Mouse (Mus musculus) embryonic facial prominence, embryonic 14.5 days (tissue): Measurements from ENCODE around the gene Zfp882. TPM values are rescaled to one million over a fixed set of nuclear protein-coding genes. Genes with fewer than 3 reads are reported as not detected.
A peak's percentile ranks its signal among the peaks of the same experiment; 100 is the strongest.
"Not testable (repeated sequence)": the region's sequence is repeated elsewhere in the genome, so short reads cannot be mapped to it uniquely, and the experiment has no call there.

Experiments used
- ATAC-seq: fragments of 200-750 bp; cut with Nextera tagmentation; 2 replicates; pipeline ENCODE4 v1.8.0; 2017; ENCODE audit warnings: low read depth, moderate number of reproducible peaks, moderate TSS enrichment
- DNase-seq: peaks from one replicate; pipeline ENCODE4 v3.0.0-alpha.2; 2015; ENCODE audit warnings: low spot score
- H3K27ac ChIP-seq: fragments of 300-500 bp; sonication (generic); replicated peaks from 2 replicates; pipeline ENCODE4 v1.5.1; 2014; ENCODE audit warnings: low read depth, mild to moderate bottlenecking, low read length, moderate library complexity
- H3K27me3 ChIP-seq: fragments of 300-500 bp; sonication (generic); replicated peaks from 2 replicates; pipeline ENCODE4 v1.6.1; 2014; ENCODE audit warnings: low read length; ENCODE audit not compliant: control insufficient read depth, insufficient read depth
- H3K36me3 ChIP-seq: fragments of 300-500 bp; sonication (generic); 2 replicates; pipeline ENCODE4 v1.6.1; 2014; ENCODE audit warnings: low read length, mixed read lengths; ENCODE audit not compliant: control insufficient read depth, insufficient read depth
- H3K4me1 ChIP-seq: fragments of 300-500 bp; sonication (generic); 2 replicates; pipeline ENCODE4 v1.6.1; 2014; ENCODE audit warnings: antibody characterized with exemption, low read length; ENCODE audit not compliant: control insufficient read depth, insufficient read depth
- H3K4me2 ChIP-seq: fragments of 300-500 bp; sonication (generic); 2 replicates; pipeline ENCODE4 v1.6.1; 2014; ENCODE audit warnings: low read depth, mild to moderate bottlenecking, low read length, moderate library complexity, mixed read lengths
- H3K4me3 ChIP-seq: fragments of 300-500 bp; sonication (generic); 2 replicates; pipeline ENCODE4 v1.5.1; 2014; ENCODE audit warnings: low read depth, mild to moderate bottlenecking, low read length
- H3K9ac ChIP-seq: fragments of 300-500 bp; sonication (generic); 2 replicates; pipeline ENCODE4 v1.6.1; 2014; ENCODE audit warnings: low read depth, mild to moderate bottlenecking, low read length, moderate library complexity, mixed read lengths
- H3K9me3 ChIP-seq: fragments of 300-500 bp; sonication (generic); 2 replicates; pipeline ENCODE4 v1.6.1; 2016; ENCODE audit warnings: low read length; ENCODE audit not compliant: control insufficient read depth
- WGBS: fragments of 180-500 bp; shearing (Covaris S2); extraction: QIAGEN DNeasy Blood & Tissue Kit; methylation state at CpG from one replicate; pipeline ENCODE4 v1.1.7; 2014; 5-methylcytosine and 5-hydroxymethylcytosine counted together
- polyA plus RNA-seq: library from polyadenylated mRNA; unstranded; fragments of >200 nt; fragmentation: Nextera tagmentation; extraction: Ambion mirVana; gene quantifications from 2 replicates; pipeline ENCODE4 v1.2.1, GENCODE M21; 2014

The Zfp882 gene
- polyA plus RNA-seq, 1 experiment from 2014 or later = 3.9 TPM

DNA sequence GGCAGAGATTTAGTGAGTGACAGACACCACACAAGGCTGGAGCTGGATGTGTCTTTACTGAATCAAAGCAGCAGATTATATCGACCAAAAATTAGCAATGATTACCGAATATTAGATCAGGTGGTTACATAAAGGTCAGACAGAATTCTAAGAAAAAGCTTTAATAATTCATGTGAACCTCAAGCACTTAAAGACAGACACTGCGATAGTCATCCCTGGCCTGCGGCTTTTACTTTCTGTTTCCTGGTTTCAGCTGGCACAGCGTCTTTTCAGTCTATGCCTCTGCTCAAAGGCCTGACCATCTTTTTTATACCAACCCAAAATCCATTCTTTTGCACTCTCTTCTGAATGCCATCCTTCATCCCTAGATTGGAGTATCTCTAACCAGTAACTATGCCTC is 40.2 kb downstream of the Zfp882 start:
- Histone ChIP-seq H3K27me3 (no peaks in the 10 kb centered on the region), H3K4me1 (peaks cover 6% of the 10 kb centered on the region), H3K4me2 (no peak overlapping the region), H3K9ac (no peak overlapping the region), H3K27ac (no peak overlapping the region), H3K36me3 (no peaks in the 10 kb centered on the region), H3K9me3 (0 out of 2 replicates have a peak, but pooled peaks cover 4% of the 10 kb centered on the region), H3K4me3 (no peak overlapping the region)
- DNase-seq (no peak), ATAC-seq (no peak)
- WGBS = 86% methylated on average over 5 of the region's 5 CpGs

DNA sequence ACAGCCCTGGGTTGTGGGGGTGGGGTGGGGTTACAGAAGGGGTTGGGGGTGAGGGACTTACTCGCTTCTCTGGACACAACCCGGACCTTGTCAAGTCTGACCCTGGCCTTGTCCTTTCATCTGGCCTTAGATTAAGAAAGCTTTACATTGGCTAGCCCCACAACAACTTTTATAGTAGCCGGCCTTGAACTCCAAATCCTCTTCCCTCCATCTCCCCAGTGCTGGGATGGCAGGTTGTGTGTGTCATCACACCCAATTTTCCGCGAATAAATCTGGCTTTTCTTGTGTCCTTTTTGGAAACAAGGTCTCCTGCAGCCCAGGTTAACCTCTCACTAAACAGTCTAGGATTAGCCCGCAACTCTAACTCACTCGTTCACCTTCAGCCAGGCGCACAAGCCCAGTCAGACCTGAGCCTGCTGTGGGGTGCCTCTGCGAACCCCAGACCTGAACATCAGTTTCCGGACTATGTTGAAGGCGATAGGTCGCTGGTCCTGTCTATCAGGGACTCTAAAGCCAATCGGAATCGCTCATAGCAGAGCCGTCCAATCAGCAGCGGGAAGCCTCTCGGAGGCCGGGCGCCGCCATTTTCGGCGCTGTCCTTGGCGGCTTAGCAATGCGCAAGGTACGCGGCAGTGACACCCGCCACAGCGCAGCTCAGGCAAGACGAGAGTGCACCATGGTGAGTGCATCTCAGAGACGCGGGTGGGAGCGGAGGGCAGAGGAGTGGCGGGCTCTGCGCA is 42.2 kb downstream of the Zfp882 start, which contains the start of gene Zfp961:
Gene Zfp961, plus strand, starts transcription at position 557 of the 740 bp plus-strand sequence.
- ATAC-seq (peak; percentile 100), DNase-seq (peak; percentile 99)
- 4% methylated on average over 34 of the region's 34 CpGs for WGBS
- peaks cover 15% of the 10 kb centered on the region; the same call in 1 of the 2 replicates for H3K36me3 ChIP-seq
- no peaks in the 10 kb centered on the region for H3K27me3 ChIP-seq
- peaks cover 21% of the 10 kb centered on the region; the same call in 1 of the 2 replicates for H3K9me3 ChIP-seq
- H3K4me3 ChIP-seq = peak within 1 kb of the TSS; percentile 76
- H3K27ac ChIP-seq = peak within 1 kb of the TSS; percentile 80
- H3K9ac ChIP-seq = peak within 1 kb of the TSS; percentile 83
- peaks cover 6% of the 10 kb centered on the region for H3K4me1 ChIP-seq
- H3K4me2 ChIP-seq = peak within 1 kb of the TSS; percentile 69

DNA sequence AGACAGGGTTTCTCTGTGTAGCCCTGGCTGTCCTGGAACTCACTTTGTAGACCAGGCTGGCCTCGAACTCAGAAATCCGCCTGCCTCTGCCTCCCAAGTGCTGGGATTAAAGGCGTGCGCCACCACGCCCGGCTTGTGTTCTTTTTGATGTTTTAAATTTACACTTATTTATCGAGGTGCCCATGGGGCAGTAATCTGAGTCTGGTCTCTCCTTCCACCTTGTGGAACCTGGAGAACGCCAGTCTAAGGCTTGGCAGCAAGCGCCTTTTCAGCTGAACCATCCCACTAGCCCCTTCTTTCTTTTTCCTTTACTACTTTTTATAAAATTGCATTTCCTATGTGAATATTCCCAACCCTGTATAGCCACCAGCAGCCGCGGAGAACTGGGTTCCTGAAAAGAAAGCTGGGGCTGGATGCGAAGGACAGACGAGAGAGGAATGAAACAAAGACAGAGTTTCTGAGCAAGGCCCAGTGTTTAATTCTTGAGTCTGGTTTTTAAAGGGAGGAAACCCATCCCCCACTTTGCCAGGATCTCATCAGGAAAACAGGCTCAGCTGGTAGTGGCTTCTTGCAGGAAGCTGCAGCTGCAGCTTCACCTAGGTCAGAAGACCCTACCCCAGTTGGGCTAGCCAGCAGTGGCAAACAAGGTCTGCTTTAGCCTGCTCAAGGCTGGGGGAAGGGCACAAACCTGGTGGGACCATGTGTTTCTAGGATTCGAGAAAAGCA is 43.2 kb downstream of the Zfp882 start:
- ATAC-seq = no peak

DNA sequence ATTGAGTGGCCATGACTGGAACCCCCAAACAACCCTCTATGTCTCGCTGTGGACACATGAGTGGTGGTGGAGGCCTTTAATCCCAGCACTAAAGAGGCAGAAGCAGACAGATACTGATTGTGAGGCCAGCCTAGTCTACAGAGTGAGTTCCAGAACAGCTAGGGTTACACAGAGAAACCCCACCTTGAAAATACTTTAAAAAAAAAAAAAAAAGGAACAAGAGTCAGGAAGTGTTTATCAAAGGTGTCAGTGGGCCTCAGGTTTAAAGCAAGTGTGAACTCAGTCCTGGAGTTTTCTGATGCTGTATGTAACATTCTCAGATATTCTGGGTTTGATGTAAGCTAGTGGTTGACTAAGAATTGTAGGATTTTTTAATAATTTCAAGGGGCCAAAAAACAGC is 44.1 kb downstream of the Zfp882 start:
- no peak overlapping the region for H3K27ac ChIP-seq
- H3K4me1 ChIP-seq = peaks cover 6% of the 10 kb centered on the region
- no peak overlapping the region for H3K9ac ChIP-seq
- no peak for DNase-seq
- H3K27me3 ChIP-seq = no peaks in the 10 kb centered on the region
- peaks cover 33% of the 10 kb centered on the region for H3K9me3 ChIP-seq
- ATAC-seq = no peak
- 87% methylated on average over 1 of the region's 1 CpGs for WGBS
- H3K4me3 ChIP-seq = no peak overlapping the region
- peaks cover 15% of the 10 kb centered on the region; the same call in 1 of the 2 replicates for H3K36me3 ChIP-seq
- peak overlapping the region; percentile 69; the same call in 1 of the 2 replicates for H3K4me2 ChIP-seq

More for the DNA sequence above, 43.2 kb downstream of the Zfp882 start:
- DNase-seq = peak; percentile 22
- 32% methylated on average over 12 of the region's 14 CpGs for WGBS
- H3K9ac ChIP-seq = peak overlapping the region; percentile 83
- H3K36me3 ChIP-seq = peaks cover 15% of the 10 kb centered on the region; the same call in 1 of the 2 replicates
- H3K27me3 ChIP-seq = no peaks in the 10 kb centered on the region
- peak overlapping the region; percentile 69 for H3K4me2 ChIP-seq
- H3K9me3 ChIP-seq = peaks cover 30% of the 10 kb centered on the region
- H3K4me3 ChIP-seq = peak overlapping the region; percentile 76
- H3K4me1 ChIP-seq = peaks cover 6% of the 10 kb centered on the region
- H3K27ac ChIP-seq = 0 out of 2 replicates have a peak overlapping the region, but pooled peaks have one; percentile 15

DNA sequence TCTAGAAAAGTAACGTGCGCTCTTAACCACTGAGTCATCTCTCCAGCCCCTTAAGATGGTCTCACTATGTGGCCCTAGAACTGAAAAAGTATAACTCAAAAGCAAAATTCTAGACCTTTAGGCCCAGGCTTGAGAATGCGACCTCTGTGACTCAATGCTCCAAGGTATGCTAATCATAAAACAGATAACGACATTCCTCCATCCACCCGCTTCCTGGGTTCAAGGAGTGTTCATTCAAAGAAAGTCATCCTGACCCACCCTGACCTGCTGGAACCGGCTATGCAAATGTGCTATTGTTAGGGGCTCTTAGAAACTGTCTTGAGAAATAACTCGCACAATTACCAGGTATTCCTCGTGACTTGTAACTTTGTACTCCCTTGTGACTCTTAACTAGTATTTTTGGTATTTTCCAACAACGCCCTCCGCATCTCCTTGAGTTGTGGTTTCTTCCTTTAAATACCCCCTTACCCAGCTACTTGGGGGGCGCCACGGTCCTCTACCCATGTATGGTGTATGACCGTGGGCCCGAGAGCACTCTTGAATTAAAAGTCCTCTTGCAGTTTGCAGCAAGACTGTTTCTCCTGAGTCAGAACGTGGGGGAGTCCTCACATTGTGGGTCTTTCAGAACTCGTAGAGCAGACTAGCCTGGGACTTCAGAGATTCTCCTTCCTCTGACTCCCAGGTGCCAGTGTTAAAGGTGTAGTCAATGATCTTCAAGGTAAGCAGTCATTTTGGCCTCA is 44.7 kb downstream of the Zfp882 start:
- not testable (repeated sequence) for H3K9ac ChIP-seq, DNase-seq, ATAC-seq, H3K27ac ChIP-seq, H3K27me3 ChIP-seq, H3K4me3 ChIP-seq, H3K4me2 ChIP-seq, H3K4me1 ChIP-seq
- Histone ChIP-seq H3K9me3 (peaks cover 33% of the 10 kb centered on the region), H3K36me3 (peaks cover 15% of the 10 kb centered on the region; the same call in 1 of the 2 replicates)
- 95% methylated on average over 16 of the region's 16 CpGs for WGBS

DNA sequence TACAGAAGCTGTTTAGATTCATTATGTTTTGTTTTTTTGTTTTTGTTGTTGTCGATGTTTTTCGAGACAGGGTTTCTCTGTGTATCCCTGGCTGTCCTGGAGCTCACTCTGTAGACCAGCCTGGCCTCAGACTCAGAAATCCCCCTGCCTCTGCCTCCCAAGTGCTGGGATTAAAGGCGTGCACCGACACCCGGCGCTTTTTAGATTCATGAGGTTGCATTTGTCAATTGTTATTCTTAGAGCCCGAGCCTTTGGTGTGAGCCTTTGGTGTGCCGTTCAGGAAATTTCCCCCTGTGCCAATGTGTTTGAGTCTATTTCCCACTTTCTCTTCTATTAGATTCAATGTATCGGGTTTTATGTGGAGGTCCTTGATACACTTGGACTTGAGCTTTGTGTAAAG is 46.3 kb downstream of the Zfp882 start:
- no peak overlapping the region for H3K4me3 ChIP-seq
- peaks cover 6% of the 10 kb centered on the region for H3K4me1 ChIP-seq
- H3K36me3 ChIP-seq = peaks cover 15% of the 10 kb centered on the region; the same call in 1 of the 2 replicates
- H3K9ac ChIP-seq = no peak overlapping the region
- no peak overlapping the region for H3K27ac ChIP-seq
- DNase-seq (no peak), ATAC-seq (no peak)
- peaks cover 33% of the 10 kb centered on the region for H3K9me3 ChIP-seq
- H3K27me3 ChIP-seq = no peaks in the 10 kb centered on the region
- 95% methylated on average over 9 of the region's 9 CpGs for WGBS
- H3K4me2 ChIP-seq = no peak overlapping the region

DNA sequence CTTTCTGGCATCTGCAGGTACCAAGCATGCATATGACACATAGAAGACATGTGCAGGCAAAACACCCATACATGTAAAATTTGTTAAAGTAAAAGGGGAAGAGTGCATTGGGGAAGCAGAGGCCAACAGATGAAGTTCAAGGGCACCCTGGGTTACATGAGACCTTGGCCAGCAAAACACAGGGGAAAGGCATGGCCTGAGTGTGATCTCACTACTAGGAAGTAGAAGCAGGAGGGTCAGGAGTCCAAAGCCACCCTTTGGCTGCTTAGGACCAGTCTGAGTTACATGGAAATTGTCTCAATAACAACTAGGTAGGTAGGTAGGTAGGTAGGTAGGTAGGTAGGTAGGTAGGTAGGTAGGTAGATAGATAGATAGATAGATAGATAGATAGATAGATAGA is 52.1 kb downstream of the Zfp882 start:
- Histone ChIP-seq H3K9ac (no peak overlapping the region), H3K4me3 (no peak overlapping the region), H3K36me3 (peaks cover 10% of the 10 kb centered on the region), H3K4me1 (no peaks in the 10 kb centered on the region), H3K4me2 (no peak overlapping the region), H3K27me3 (no peaks in the 10 kb centered on the region), H3K9me3 (peaks cover 19% of the 10 kb centered on the region), H3K27ac (no peak overlapping the region)
- ATAC-seq (no peak), DNase-seq (no peak)

DNA sequence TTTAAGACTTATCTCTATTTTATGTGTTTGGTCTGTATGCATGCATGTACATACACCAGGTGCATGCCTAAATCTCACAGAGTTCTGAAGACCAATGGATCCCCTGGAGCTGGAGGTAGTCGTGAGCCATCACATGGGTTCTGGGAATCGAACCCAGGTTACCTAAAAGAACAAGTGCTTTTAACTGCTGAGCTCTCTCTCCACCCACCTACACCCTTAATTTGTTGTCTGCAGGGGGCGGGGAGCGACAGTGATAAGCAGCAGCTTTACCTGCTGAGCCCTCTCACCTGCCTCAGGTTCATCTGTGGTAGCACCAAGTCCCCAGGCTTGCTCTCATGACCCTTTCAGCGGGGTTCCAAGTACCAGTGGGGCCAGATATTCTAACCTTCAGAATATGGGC is 53.4 kb downstream of the Zfp882 start:
- no peak overlapping the region for H3K9ac ChIP-seq
- no peak overlapping the region for H3K4me3 ChIP-seq
- no peaks in the 10 kb centered on the region for H3K27me3 ChIP-seq
- no peaks in the 10 kb centered on the region for H3K4me1 ChIP-seq
- peaks cover 7% of the 10 kb centered on the region; the same call in 1 of the 2 replicates for H3K9me3 ChIP-seq
- 86% methylated on average over 5 of the region's 5 CpGs for WGBS
- no peak overlapping the region for H3K4me2 ChIP-seq
- H3K36me3 ChIP-seq = peaks cover 23% of the 10 kb centered on the region
- DNase-seq (no peak), ATAC-seq (no peak)
- no peak overlapping the region for H3K27ac ChIP-seq
